Mouse (Mus musculus): ENCODE measurements around the gene Gm11009. TPM values are rescaled to one million over a fixed set of nuclear protein-coding genes. Genes with fewer than 3 reads are reported as not detected.
"Not testable (repeated sequence)": the region's sequence is repeated elsewhere in the genome, so short reads cannot be mapped to it uniquely, and the experiment has no call there.

Gm11009 gene
- total RNA-seq (2021) = not detected
- long read RNA-seq, experiment 1 = 0 reads
- long read RNA-seq, experiment 2 = 0 reads

DNA sequence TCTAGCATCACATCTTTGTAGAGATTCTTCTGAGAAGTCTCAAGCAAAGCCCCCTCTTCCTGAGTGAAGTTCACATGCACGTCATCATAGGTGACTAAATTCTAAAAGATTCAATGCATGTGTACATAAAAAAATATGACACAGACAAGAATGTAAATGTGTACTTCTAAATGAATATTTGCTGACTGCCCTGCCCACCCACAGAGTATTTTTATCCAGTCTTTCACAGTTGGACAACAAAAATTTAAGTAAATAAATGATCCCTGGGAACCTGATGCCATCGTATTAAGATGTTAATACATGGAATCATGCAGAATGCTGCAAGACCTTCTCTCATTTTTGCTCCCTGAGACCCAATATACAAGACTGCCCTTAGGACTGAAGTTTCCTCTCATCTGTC lies at the start of gene Gm11009:
Gene Gm11009 (minus strand): TSS at position 101 of the 400 bp plus-strand sequence.
- intact Hi-C loops (cut with DNase I); DNase-seq: not testable (repeated sequence)

Other genes with a start within 250 kb of the Gm11009 start
- 1 to 10 TPM; 3.8 to 4.7 TPM for gene Gm2004, start 169.7 kb downstream of the Gm11009 start, total RNA-seq (2021)
- gene 2210418O10Rik, start 92.9 kb downstream of the Gm11009 start, total RNA-seq (2021) = 1 to 10 TPM; 1.4 to 2.2 TPM
- 1 to 10 TPM; 6.8 to 8.8 TPM for gene Gm14435, start 104.1 kb upstream of the Gm11009 start, total RNA-seq (2021)
- gene Gm14434, start 167.3 kb upstream of the Gm11009 start, total RNA-seq (2021) = not detected
- not detected for gene Zfp967, start 201.6 kb upstream of the Gm11009 start, total RNA-seq (2021)

Data from gastrocnemius, postnatal 36 days (tissue).